Mouse (Mus musculus) spleen, adult 2 months (tissue): ENCODE measurements at regions not wholly inside any gene's neighbourhood (a gene's known extent, or its start where the extent isn't known, plus 50 kb on each side); places are given as distances from the start of the nearest gene placed in this dataset.

Experiments
- CTCF ChIP-seq: fragments of 200-500 bp; IDR thresholded peaks from 2 replicates; pipeline ENCODE4 v1.5.1; 2011; ENCODE audit warnings: mild to moderate bottlenecking, inconsistent platforms; ENCODE audit not compliant: insufficient read depth, insufficient read length, insufficient replicate concordance; ENCODE audit errors: extremely low read depth
- POLR2A ChIP-seq: fragments of 200-500 bp; IDR thresholded peaks from 2 replicates; pipeline ENCODE4 v1.6.1; 2011; ENCODE audit warnings: low read depth, low read length, inconsistent platforms

DNA sequence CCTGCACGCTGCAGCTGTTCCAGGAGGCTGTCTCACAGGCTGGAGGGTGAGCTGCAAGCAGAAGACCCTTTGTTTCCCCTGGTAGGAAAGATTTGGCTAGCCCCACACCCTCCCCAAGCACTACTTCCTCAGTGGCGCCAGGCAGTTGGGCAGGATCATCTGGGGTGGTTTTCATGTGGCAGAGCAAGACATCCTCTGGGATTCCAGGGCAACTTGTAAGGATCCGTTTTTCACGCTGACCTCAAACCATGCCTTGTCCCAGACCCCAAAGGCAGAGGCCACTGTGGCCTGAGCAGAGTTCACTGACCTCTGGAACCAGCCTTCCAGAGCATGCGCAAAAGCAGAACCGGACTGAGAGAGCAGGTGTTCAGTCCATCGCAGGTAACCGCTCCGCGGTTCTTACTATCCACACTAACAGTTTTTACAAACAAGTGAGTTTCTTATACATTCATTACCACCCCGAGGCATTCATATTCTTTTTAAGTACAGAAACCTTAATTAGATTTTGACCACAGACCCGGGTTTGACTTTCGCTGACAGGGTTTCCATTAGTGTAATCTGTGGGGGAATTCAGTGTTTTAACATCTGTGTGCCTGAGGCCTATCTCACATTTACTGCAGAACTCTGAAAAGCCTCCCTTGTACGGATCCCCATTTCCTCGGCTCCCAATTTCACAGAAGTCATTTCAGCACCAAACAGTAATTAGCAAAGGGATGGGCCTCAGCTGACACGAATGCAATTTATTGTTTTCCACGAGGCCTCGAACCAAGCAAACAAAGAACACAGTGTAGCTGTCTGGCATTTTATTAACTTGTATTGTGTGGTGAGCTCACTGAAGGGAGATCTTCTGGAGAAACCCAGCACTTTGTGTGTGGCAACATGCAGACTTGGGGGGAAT, 172.9 kb upstream of the Lmo4 start:
- TF ChIP-seq CTCF (no peak), POLR2A (no peak)
